Mouse (Mus musculus) left cerebral cortex, postnatal 25 days (tissue): Measurements from ENCODE around the gene Nme7. TPM values are rescaled to one million over a fixed set of nuclear protein-coding genes. Genes with fewer than 3 reads are reported as not detected.

Experiments
- DNase-seq, 2 experiments: peaks; one replicate each; pipeline ENCODE4 v3.0.0; 2022; ENCODE audit warnings: low spot score in 2 of 2, mixed read lengths in 1 of 2
- intact Hi-C: fragments of 180-260 bp; cut with DNase I; formaldehyde crosslinking; loops from one replicate; pipeline ENCODE4 v1.15.1; 2025
- total RNA-seq, 2 experiments: library from RNA; stranded (reverse); gene quantifications; 2 replicates each; pipeline ENCODE4 v1.2.3; 2021

The Nme7 gene
- total RNA-seq, 2 experiments from 2014 or later: 22.4 to 24.7 TPM

GRCm38 (mm10) chr1:164373029-164373428 lies 69.1 kb downstream of the Nme7 start:
- intact Hi-C loops: no loop called here
- no peak for DNase-seq

GRCm38 (mm10) chr1:164374020-164374419 lies 70.1 kb downstream of the Nme7 start:
- intact Hi-C loops: no loop called here

GRCm38 (mm10) chr1:164375626-164376025 lies 71.7 kb downstream of the Nme7 start:
- intact Hi-C loops: no loop called here
- DNase-seq: no peak

More at GRCm38 (mm10) chr1:164374020-164374419, 70.1 kb downstream of the Nme7 start:
- DNase-seq: no peak

GRCm38 (mm10) chr1:164376761-164377487 lies 73.0 kb downstream of the Nme7 start:
- no peak for DNase-seq
- intact Hi-C loops: no loop called here

GRCm38 (mm10) chr1:164383621-164384020 lies 79.7 kb downstream of the Nme7 start:
- intact Hi-C loops: no loop called here

GRCm38 (mm10) chr1:164384354-164384753 lies 80.4 kb downstream of the Nme7 start:
- intact Hi-C loops: no loop called here
- DNase-seq: no peak

More at GRCm38 (mm10) chr1:164383621-164384020, 79.7 kb downstream of the Nme7 start:
- no peak for DNase-seq

- DNase-seq: no peak
- intact Hi-C loops: no loop called here
Observed at GRCm38 (mm10) chr1:164384972-164385371, 81.1 kb downstream of the Nme7 start.

GRCm38 (mm10) chr1:164389743-164390142 lies 85.8 kb downstream of the Nme7 start:
- intact Hi-C loops: no loop called here
- no peak for DNase-seq

- intact Hi-C loops: no loop called here
- DNase-seq: no peak
Observed at GRCm38 (mm10) chr1:164392176-164392575, 88.3 kb downstream of the Nme7 start.

- intact Hi-C loops: no loop called here
Observed at GRCm38 (mm10) chr1:164395131-164395780, 91.3 kb downstream of the Nme7 start.

GRCm38 (mm10) chr1:164397672-164398071 lies 93.8 kb downstream of the Nme7 start:
- intact Hi-C loops: no loop called here
- no peak for DNase-seq

More at GRCm38 (mm10) chr1:164395131-164395780, 91.3 kb downstream of the Nme7 start:
- DNase-seq: peak; percentile 64 to 83

GRCm38 (mm10) chr1:164399578-164399977 lies 95.7 kb downstream of the Nme7 start:
- intact Hi-C loops: no loop called here
- no peak for DNase-seq

- intact Hi-C loops: no loop called here
- no peak for DNase-seq
Observed at GRCm38 (mm10) chr1:164405385-164405802, 101.5 kb downstream of the Nme7 start.

GRCm38 (mm10) chr1:164406506-164406905 lies 102.6 kb downstream of the Nme7 start:
- intact Hi-C loops: no loop called here

GRCm38 (mm10) chr1:164408655-164409054 lies 104.7 kb downstream of the Nme7 start:
- DNase-seq: no peak
- intact Hi-C loops: no loop called here

More at GRCm38 (mm10) chr1:164406506-164406905, 102.6 kb downstream of the Nme7 start:
- DNase-seq: no peak

- intact Hi-C loops: no loop called here
- DNase-seq: no peak
Observed at GRCm38 (mm10) chr1:164411306-164411705, 107.4 kb downstream of the Nme7 start.

GRCm38 (mm10) chr1:164412906-164413305 lies 109.0 kb downstream of the Nme7 start:
- intact Hi-C loops: no loop called here
- no peak for DNase-seq

GRCm38 (mm10) chr1:164413608-164414007 lies 109.7 kb downstream of the Nme7 start:
- DNase-seq: no peak
- intact Hi-C loops: no loop called here

GRCm38 (mm10) chr1:164415347-164415751 lies 111.4 kb downstream of the Nme7 start:
- no peak for DNase-seq
- intact Hi-C loops: no loop called here

GRCm38 (mm10) chr1:164416692-164417394 lies 112.9 kb downstream of the Nme7 start:
- no peak for DNase-seq
- intact Hi-C loops: no loop called here
